Mouse (Mus musculus) mouse embryonic stem cell (cell line): ENCODE results near the gene Cdk4.

Experiments
- in situ Hi-C, 2 experiments: fragments of 300-500 bp; cut with MboI; formaldehyde crosslinking; loops; 1 replicate in 1 of 2; 3 replicates in 1 of 2; pipeline ENCODE4 v1.14.3; 2019 to 2020; ENCODE audit warnings: low sequenced_read_pairs in 2 of 2, low pct_unique_long_range_greater_than_20kb in 1 of 2, mixed read lengths in 1 of 2; ENCODE audit not compliant: unreplicated experiment in 1 of 2

The Cdk4 gene

GRCm38 (mm10) chr10:127063239-127063872, at the start of gene Cdk4:
Gene Cdk4, plus strand, starts transcription at chr10:127063534.
- in situ Hi-C loops = no loop called here

- in situ Hi-C loops = no loop called here
Measured at GRCm38 (mm10) chr10:127016488-127016887, 46.8 kb upstream of the Cdk4 start.

GRCm38 (mm10) chr10:127017071-127017470, 46.3 kb upstream of the Cdk4 start:
- in situ Hi-C loops = no loop called here

- in situ Hi-C loops = no loop called here
Measured at GRCm38 (mm10) chr10:127018422-127018821, 44.9 kb upstream of the Cdk4 start.

- in situ Hi-C loops = no loop called here
Measured at GRCm38 (mm10) chr10:127030336-127031296, 32.7 kb upstream of the Cdk4 start, which contains the start of gene Tsfm. Gene Tsfm, minus strand, starts transcription at chr10:127030840.

GRCm38 (mm10) chr10:127033301-127033741, 30.0 kb upstream of the Cdk4 start:
- in situ Hi-C loops = no loop called here

- in situ Hi-C loops = no loop called here
Measured at GRCm38 (mm10) chr10:127036273-127036672, 27.1 kb upstream of the Cdk4 start.

GRCm38 (mm10) chr10:127037641-127038040, 25.7 kb upstream of the Cdk4 start:
- in situ Hi-C loops = no loop called here

- in situ Hi-C loops = no loop called here
Measured at GRCm38 (mm10) chr10:127040569-127041214, 22.6 kb upstream of the Cdk4 start.

GRCm38 (mm10) chr10:127041274-127041766, 22.0 kb upstream of the Cdk4 start, which contains the start of the genes Mettl1 and Eef1akmt3:
Gene Mettl1, plus strand, starts transcription at chr10:127041414.
Gene Eef1akmt3, minus strand, starts transcription at chr10:127041513.
- in situ Hi-C loops = no loop called here

GRCm38 (mm10) chr10:127041774-127042338, 21.5 kb upstream of the Cdk4 start:
- in situ Hi-C loops = no loop called here

- in situ Hi-C loops = no loop called here
Measured at GRCm38 (mm10) chr10:127042468-127043115, 20.7 kb upstream of the Cdk4 start.

- in situ Hi-C loops = no loop called here
Measured at GRCm38 (mm10) chr10:127043187-127043586, 20.1 kb upstream of the Cdk4 start.

- in situ Hi-C loops = no loop called here
Measured at GRCm38 (mm10) chr10:127047954-127048353, 15.4 kb upstream of the Cdk4 start, which contains the start of gene Cyp27b1. Gene Cyp27b1, plus strand, starts transcription at chr10:127048250.

- in situ Hi-C loops = no loop called here
Measured at GRCm38 (mm10) chr10:127048608-127049394, 14.5 kb upstream of the Cdk4 start.

GRCm38 (mm10) chr10:127049395-127050118, 13.8 kb upstream of the Cdk4 start:
- in situ Hi-C loops = no loop called here

- in situ Hi-C loops = no loop called here
Measured at GRCm38 (mm10) chr10:127050119-127050474, 13.2 kb upstream of the Cdk4 start.
